Mouse (Mus musculus) liver, postnatal 0 days (tissue): ENCODE data around the gene Nav1.

Experiments used
- CTCF ChIP-seq: sonication (generic); IDR thresholded peaks from 2 replicates; pipeline ENCODE4 v1.5.1; 2016; ENCODE audit warnings: antibody characterized with exemption, low read depth
- EP300 ChIP-seq: IDR thresholded peaks from 2 replicates; pipeline ENCODE4 v1.6.1; 2016; ENCODE audit warnings: antibody characterized with exemption, low read depth, mild to moderate bottlenecking

DNA sequence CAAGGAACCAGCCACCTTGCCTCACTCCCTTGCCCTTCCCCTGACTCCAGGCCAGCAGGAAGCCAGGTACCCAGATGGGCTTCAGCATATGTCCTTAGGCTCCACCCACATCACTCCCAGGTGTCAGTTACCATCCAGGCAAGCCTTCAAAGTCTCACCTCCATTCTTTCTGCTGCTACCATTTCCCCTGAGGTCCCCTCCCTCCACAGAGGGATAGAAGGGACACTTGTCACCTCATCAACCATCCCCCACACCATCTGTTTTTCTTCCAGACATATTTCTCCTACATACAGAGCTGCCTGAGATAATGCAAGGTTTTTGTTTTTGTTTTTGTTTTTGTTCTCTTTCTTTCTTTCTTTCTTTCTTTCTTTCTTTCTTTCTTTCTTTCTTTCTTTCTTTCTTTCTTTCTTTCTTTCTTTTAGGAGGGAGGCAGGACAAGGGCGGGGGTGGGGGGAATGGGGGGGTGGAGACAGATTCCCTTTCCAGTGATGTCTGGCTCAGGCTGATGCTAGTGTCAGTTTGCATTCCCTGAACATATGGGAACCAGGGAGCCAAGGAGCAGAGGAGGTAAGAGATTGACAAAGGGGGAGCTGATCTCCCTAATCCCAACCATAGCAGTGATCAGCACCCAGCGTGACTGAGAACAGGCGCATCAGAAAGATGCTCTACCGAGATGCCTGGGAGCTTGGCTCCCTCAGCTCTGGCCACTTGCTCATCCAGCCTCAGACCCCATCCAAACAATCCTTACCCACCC, 34.8 kb downstream of the Nav1 start:
- TF ChIP-seq CTCF (no peak), EP300 (no peak)
